Mouse (Mus musculus) lung, postnatal 0 days (tissue): ENCODE measurements at regions not wholly inside any gene's neighbourhood (a gene's known extent, or its start where the extent isn't known, plus 50 kb on each side); places are given as distances from the start of the nearest gene placed in this dataset.

Source experiments
- ATAC-seq: fragments of 200-750 bp; cut with Nextera tagmentation; 2 replicates; pipeline ENCODE4 v1.8.0; 2017; ENCODE audit warnings: moderate library complexity
- DNase-seq: peaks from one replicate; pipeline ENCODE4 v3.0.0-alpha.2; 2016; ENCODE audit warnings: low spot score
- H3K27ac ChIP-seq: fragments of 300-500 bp; sonication (generic); 2 replicates; pipeline ENCODE4 v1.5.1; 2014; ENCODE audit warnings: antibody characterized with exemption, mild to moderate bottlenecking, low read length, mixed read lengths
- H3K27me3 ChIP-seq: fragments of 300-500 bp; sonication (generic); replicated peaks from 2 replicates; pipeline ENCODE4 v1.6.1; 2014; ENCODE audit warnings: low read length, mixed read lengths; ENCODE audit not compliant: insufficient read depth
- H3K36me3 ChIP-seq: fragments of 300-500 bp; sonication (generic); 2 replicates; pipeline ENCODE4 v1.6.1; 2014; ENCODE audit warnings: low read length, mixed read lengths; ENCODE audit not compliant: insufficient read depth
- H3K4me1 ChIP-seq: fragments of 300-500 bp; sonication (generic); 2 replicates; pipeline ENCODE4 v1.6.1; 2014; ENCODE audit warnings: antibody characterized with exemption, low read depth, low read length, mixed read lengths; ENCODE audit not compliant: insufficient read depth
- H3K4me2 ChIP-seq: fragments of 300-500 bp; sonication (generic); replicated peaks from 2 replicates; pipeline ENCODE4 v1.6.1; 2014; ENCODE audit warnings: low read depth, mild to moderate bottlenecking, low read length, moderate library complexity, mixed read lengths
- H3K4me3 ChIP-seq: fragments of 300-500 bp; sonication (generic); 2 replicates; pipeline ENCODE4 v1.5.1; 2014; ENCODE audit warnings: low read depth, low read length
- H3K9ac ChIP-seq: fragments of 300-500 bp; sonication (generic); replicated peaks from 2 replicates; pipeline ENCODE4 v1.6.1; 2014; ENCODE audit warnings: low read depth, mild to moderate bottlenecking
- H3K9me3 ChIP-seq: fragments of 300-500 bp; sonication (generic); 2 replicates; pipeline ENCODE4 v1.6.1; 2016; ENCODE audit warnings: low read length, mixed read lengths
- CTCF ChIP-seq: IDR thresholded peaks from 2 replicates; pipeline ENCODE4 v1.5.1; 2016; ENCODE audit warnings: antibody characterized with exemption, mild to moderate bottlenecking
- EP300 ChIP-seq: IDR thresholded peaks from 2 replicates; pipeline ENCODE4 v1.6.1; 2016; ENCODE audit warnings: antibody characterized with exemption, mild to moderate bottlenecking, control low read depth
- WGBS: fragments of 180-500 bp; shearing (Covaris S2); extraction: QIAGEN DNeasy Blood & Tissue Kit; methylation state at CpG from one replicate; pipeline ENCODE4 v1.1.7; 2014; 5-methylcytosine and 5-hydroxymethylcytosine counted together

DNA sequence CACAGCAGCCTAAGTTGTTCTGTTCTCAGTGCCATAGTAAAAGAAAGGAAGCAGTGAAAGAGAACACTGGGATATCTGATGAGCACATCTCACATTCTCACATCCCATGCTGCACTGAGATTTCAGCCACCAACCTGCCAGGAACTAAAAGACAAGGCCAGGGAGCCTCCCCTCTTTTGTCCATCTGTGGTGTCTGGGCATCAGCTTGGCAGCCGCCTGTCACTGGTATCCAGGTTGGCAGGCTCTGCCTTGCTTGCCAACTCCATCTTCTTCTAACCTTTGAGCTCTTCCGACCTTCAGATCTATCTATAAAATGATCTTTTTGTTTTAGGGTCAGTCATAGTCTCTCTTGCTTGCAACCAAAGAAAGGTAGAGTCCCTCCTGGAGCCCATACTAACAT lies 228.5 kb upstream of the Mgmt start:
- TF ChIP-seq CTCF (no peak), EP300 (no peak)
- WGBS: 86% methylated on average over 2 of the region's 2 CpGs
- no peaks in the 10 kb centered on the region for H3K36me3 ChIP-seq

DNA sequence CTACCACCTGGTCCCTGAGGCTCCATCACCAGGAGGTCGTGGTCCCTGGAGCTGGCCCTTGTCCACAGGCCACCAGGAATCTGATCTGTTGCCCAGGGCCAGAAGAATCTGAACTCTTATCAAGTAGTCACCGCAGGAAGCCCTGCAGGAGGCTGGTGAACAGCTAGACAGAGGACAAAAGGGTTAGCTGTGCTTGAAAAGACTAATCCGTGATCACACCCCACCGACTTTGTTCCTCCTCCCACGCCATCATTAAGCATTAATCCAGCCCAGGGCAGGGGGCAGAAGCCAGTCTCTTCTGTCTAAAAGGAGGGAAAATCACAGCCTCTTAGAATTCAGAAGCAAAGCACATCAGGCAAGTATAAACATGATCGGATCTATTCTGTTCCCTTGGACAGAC lies 227.7 kb upstream of the Mgmt start:
- Histone ChIP-seq H3K27me3 (no peaks in the 10 kb centered on the region), H3K36me3 (no peaks in the 10 kb centered on the region), H3K4me3 (no peak overlapping the region), H3K4me1 (no peaks in the 10 kb centered on the region), H3K4me2 (no peak overlapping the region), H3K27ac (no peak overlapping the region), H3K9me3 (no peaks in the 10 kb centered on the region), H3K9ac (no peak overlapping the region)
- DNase-seq: no peak
- no peak for ATAC-seq
- WGBS: 22% methylated on average over 6 of the region's 6 CpGs
- no peak for TF ChIP-seq EP300
- no peak for TF ChIP-seq CTCF

More for the DNA sequence above, 228.5 kb upstream of the Mgmt start:
- Histone ChIP-seq H3K9me3 (no peaks in the 10 kb centered on the region), H3K27me3 (no peaks in the 10 kb centered on the region), H3K4me3 (no peak overlapping the region), H3K4me1 (no peaks in the 10 kb centered on the region), H3K9ac (no peak overlapping the region), H3K27ac (no peak overlapping the region), H3K4me2 (no peak overlapping the region)
- no peak for DNase-seq
- no peak for ATAC-seq

DNA sequence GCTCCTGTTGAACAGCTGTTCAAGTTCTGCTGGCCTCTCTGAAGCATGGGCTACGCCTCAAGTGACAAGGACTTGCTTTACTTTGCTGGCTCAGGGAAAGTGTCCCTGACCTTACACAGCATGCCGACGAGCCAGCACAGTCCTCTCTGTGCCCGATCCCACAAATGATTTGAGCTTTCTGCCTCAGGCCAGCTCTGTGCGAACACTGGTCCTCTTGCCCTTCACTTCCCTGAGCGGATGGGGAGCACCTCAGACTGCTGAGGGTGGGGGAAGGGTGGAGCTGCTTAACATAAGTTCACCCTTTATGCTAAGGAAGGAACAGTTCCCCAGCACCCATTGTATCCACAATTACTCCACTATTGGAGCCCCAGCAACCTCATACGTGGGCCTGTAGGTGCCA lies 223.7 kb upstream of the Mgmt start:
- Histone ChIP-seq H3K9ac (no peak overlapping the region), H3K36me3 (no peaks in the 10 kb centered on the region), H3K27me3 (no peaks in the 10 kb centered on the region), H3K9me3 (no peaks in the 10 kb centered on the region), H3K27ac (no peak overlapping the region), H3K4me3 (no peak overlapping the region), H3K4me2 (no peak overlapping the region), H3K4me1 (no peaks in the 10 kb centered on the region)
- DNase-seq: no peak
- no peak for TF ChIP-seq CTCF
- no peak for TF ChIP-seq EP300
- ATAC-seq: no peak
- 68% methylated on average over 7 of the region's 7 CpGs for WGBS

DNA sequence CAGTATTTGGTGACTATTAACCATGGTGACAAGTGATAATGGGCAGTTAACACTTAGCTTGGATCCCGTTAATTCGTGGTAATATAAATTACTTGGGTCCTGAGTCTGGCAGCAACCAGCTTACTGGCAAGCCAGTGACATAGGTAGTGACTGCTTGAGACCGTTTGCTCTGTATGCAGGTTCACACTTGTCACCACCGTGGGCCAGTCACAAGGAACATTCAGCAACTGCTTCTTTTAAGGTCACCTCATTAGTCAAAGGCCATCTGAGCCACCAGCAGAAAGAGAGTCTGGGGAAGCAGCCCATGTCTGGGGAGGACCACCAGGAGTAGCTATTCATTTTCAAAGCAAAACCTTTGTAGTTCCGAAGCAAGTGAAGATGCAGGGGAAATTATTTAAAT lies 220.3 kb upstream of the Mgmt start:
- WGBS: 41% methylated on average over 5 of the region's 5 CpGs
- H3K4me3 ChIP-seq: no peak overlapping the region
- no peak for ATAC-seq
- no peaks in the 10 kb centered on the region for H3K27me3 ChIP-seq
- no peak overlapping the region for H3K9ac ChIP-seq
- H3K4me1 ChIP-seq: no peaks in the 10 kb centered on the region
- TF ChIP-seq EP300: no peak
- no peak for TF ChIP-seq CTCF
- no peaks in the 10 kb centered on the region for H3K9me3 ChIP-seq
- no peak overlapping the region for H3K27ac ChIP-seq
- no peak for DNase-seq
- no peaks in the 10 kb centered on the region for H3K36me3 ChIP-seq
- H3K4me2 ChIP-seq: no peak overlapping the region

DNA sequence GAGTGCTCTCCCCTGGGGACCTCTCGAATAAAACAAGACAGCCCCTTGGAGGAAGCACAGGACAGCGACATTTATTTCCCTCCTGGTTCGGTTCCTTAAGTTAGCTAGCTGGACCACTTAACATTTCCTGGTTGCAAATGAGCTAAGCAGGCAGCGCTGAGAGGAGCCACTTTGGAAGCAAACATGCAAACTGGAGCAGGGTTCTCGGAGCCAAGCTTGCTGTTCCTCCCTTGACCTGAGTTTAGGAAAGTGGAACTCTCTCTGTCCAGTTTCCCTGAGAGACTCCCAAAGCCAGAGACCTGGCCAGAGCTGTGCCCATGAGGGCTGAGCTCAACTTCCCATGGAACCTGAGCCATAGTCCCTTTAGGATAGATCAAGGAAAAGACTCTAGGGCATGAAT lies 219.4 kb upstream of the Mgmt start:
- Histone ChIP-seq H3K9ac (no peak overlapping the region), H3K4me2 (no peak overlapping the region), H3K4me3 (no peak overlapping the region), H3K27ac (no peak overlapping the region), H3K27me3 (no peaks in the 10 kb centered on the region), H3K36me3 (no peaks in the 10 kb centered on the region), H3K9me3 (no peaks in the 10 kb centered on the region), H3K4me1 (no peaks in the 10 kb centered on the region)
- ATAC-seq (no peak), DNase-seq (no peak)
- TF ChIP-seq EP300 (no peak), CTCF (no peak)
- WGBS: 33% methylated on average over 5 of the region's 5 CpGs

DNA sequence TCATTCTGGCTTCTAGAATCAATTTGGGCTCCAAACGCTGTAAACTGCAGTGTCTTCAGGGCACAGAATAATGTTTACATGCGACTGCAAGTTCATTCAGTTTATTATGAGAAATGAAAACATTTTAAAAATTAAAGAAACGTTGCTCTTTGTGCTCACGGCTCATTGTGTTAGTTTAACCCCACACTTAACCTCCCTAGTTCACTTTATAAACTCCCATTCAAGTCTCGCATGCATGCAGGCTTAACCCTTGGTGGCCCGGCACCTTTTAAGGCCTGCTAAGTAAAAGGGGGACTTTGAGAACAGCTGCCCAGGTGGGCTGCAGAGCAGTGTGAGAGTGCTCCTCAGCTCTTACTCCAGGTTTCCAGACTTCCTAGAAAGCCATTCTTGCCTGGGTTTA lies 218.3 kb upstream of the Mgmt start:
- Histone ChIP-seq H3K4me3 (no peak overlapping the region), H3K27ac (no peak overlapping the region), H3K9ac (no peak overlapping the region), H3K27me3 (no peaks in the 10 kb centered on the region), H3K36me3 (no peaks in the 10 kb centered on the region), H3K9me3 (no peaks in the 10 kb centered on the region), H3K4me1 (no peaks in the 10 kb centered on the region), H3K4me2 (no peak overlapping the region)
- TF ChIP-seq EP300: no peak
- no peak for TF ChIP-seq CTCF
- ATAC-seq (no peak), DNase-seq (no peak)
- 20% methylated on average over 6 of the region's 6 CpGs for WGBS

DNA sequence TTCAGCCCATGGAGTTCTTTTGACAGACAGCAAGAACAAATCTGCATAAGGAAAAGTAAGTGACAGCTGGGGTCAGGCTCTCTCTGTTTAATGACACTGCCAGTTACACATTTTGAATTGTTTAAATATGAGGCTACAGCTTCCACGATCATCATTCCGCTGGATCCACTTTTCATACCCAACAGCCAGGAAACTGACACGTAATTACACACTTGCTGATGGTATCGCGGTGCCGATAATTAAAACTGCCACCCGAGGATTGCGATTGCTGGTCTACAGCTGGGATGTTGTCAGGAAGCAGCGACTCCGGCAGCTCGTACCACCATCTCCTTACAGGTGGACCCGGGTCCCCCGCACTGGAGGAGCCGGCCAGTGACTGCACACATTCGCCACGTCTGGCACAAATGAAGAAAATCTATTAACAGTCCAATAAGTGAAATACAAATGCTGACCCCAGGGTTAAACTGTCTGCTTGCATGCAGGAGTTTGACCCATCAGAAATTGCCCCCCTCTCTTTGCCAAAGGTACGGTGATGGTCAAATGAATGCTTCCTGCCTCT lies 217.3 kb upstream of the Mgmt start:
- WGBS: 50% methylated on average over 17 of the region's 17 CpGs
- no peak overlapping the region for H3K9ac ChIP-seq
- no peak overlapping the region for H3K4me3 ChIP-seq
- H3K9me3 ChIP-seq: no peaks in the 10 kb centered on the region
- no peaks in the 10 kb centered on the region for H3K27me3 ChIP-seq
- no peak for ATAC-seq
- TF ChIP-seq EP300 (no peak), CTCF (no peak)
- no peaks in the 10 kb centered on the region for H3K36me3 ChIP-seq
- no peaks in the 10 kb centered on the region for H3K4me1 ChIP-seq
- H3K4me2 ChIP-seq: no peak overlapping the region
- DNase-seq: no peak
- H3K27ac ChIP-seq: no peak overlapping the region
